Mouse (Mus musculus): Measurements from ENCODE around the gene Ttll7. TPM values are rescaled to one million over a fixed set of nuclear protein-coding genes. Genes with fewer than 3 reads are reported as not detected.

The Ttll7 gene
- polyA plus RNA-seq, 1 experiment from 2014 or later, result 1.6 TPM

DNA sequence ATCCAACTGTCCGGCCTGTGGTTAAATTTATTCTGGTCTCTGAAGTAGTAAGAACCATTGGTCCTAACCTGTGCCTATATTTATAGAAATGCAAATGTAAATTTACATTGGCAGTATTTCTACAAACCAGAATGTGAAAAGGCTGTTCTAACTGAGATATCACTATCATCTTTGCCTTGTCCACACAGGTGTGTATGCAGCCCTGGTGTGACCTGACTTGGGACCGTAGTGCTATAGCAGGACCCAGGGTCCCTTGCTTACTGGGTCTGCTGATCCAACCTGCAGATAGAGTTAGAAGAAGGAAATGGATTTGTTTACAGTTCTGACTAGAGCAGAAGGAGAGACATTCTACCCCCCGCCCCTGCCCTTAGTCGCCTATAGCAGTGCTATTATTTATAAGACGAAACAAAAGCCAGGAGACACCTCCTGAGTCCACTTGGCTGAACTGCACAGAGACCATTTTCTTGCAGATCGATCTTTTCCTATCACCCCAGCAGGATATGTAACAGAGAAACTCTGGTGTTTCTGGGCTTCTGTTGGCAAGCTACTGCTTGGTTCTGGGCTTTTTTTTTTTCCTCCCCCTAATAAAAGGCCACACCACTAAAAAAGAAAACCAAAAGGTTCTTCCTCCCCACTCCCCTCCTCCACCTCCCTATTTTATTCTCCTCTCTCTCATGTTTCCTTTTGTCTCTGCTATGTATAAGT, 75.3 kb downstream of the Ttll7 start:
- H3K4me3 ChIP-seq (replicated peaks), result no peak overlapping the region
- H3K27me3 ChIP-seq (replicated peaks), result no peaks in the 10 kb centered on the region
- ATAC-seq, result no peak
- no peaks in the 10 kb centered on the region for H3K9me3 ChIP-seq
- H3K4me2 ChIP-seq (replicated peaks), result no peak overlapping the region
- WGBS, result 74% methylated on average over 6 of the region's 6 CpGs
- H3K27ac ChIP-seq, result no peak overlapping the region
- no peaks in the 10 kb centered on the region for H3K4me1 ChIP-seq (replicated peaks)
- H3K9ac ChIP-seq, result no peak overlapping the region
- no peaks in the 10 kb centered on the region for H3K36me3 ChIP-seq

DNA sequence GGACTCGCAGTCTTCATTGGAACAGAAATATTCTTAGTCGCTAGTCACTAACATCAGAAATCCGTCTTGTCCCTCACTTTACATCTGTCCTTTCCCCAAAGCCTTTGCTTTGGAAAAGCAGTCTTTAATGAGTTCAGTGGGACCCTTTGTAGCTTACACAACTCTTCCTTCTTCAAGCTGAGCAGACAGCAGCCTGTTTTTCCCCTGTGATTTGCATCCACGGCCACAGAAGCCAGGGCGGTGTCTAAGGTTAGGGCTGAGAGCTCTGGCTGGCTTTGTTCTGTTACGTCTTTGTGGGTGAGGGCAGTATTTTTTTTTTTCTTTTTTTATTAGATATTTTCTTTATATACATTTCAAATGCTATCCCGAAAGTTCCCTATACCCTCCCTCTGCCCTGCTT, 76.0 kb downstream of the Ttll7 start:
- H3K4me1 ChIP-seq (replicated peaks), result no peaks in the 10 kb centered on the region
- WGBS, result 90% methylated on average over 7 of the region's 7 CpGs
- H3K4me3 ChIP-seq (replicated peaks), result no peak overlapping the region
- no peak overlapping the region for H3K4me2 ChIP-seq (replicated peaks)
- H3K9ac ChIP-seq, result no peak overlapping the region
- H3K27me3 ChIP-seq (replicated peaks), result no peaks in the 10 kb centered on the region
- H3K36me3 ChIP-seq, result no peaks in the 10 kb centered on the region
- ATAC-seq, result no peak
- H3K9me3 ChIP-seq, result no peaks in the 10 kb centered on the region
- H3K27ac ChIP-seq, result no peak overlapping the region

DNA sequence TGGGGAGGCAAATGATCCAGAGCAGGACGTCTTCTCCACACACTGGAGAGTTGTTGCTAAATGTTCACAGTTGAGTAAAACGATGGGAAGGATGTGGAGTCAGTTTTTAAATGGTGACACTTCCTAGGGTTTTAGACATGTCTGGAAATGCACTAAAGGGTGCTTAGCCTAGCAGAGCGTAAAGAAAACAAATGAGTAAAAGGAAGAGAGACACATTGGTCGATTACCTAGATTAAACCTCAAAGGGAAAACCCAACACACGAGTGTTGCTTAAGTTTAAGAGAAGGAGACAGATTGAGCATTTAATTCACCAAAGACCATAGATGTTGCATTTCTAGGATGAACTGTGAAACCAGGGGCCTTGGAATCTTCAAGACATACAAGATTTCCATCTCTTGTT, 76.8 kb downstream of the Ttll7 start:
- 83% methylated on average over 5 of the region's 5 CpGs for WGBS
- Histone ChIP-seq H3K27me3 (replicated peaks) (no peaks in the 10 kb centered on the region), H3K9me3 (no peaks in the 10 kb centered on the region), H3K4me1 (replicated peaks) (no peaks in the 10 kb centered on the region), H3K9ac (no peak overlapping the region), H3K4me2 (replicated peaks) (no peak overlapping the region), H3K27ac (no peak overlapping the region), H3K36me3 (no peaks in the 10 kb centered on the region), H3K4me3 (replicated peaks) (no peak overlapping the region)
- ATAC-seq, result no peak

DNA sequence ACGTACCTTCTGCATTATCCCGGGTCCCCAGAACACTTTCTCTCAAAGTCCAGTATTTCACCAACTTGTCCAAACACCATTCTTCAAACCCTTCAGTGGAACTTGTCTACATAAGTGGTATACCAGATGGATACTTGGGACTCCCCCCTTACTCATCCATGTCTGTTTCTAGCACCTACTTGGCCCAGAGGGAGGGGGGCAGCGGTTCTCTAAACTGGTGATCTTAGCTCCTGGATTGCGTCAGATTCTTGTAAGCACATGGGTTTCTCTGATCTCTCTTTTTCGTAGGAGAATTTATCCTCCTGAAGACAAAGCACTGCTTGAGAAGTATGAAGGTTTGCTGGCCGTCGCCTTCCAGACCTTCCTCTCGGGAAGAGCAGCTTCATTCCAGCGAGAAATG, 79.0 kb downstream of the Ttll7 start:
- Histone ChIP-seq H3K4me1 (replicated peaks) (no peaks in the 10 kb centered on the region), H3K36me3 (no peaks in the 10 kb centered on the region), H3K4me2 (replicated peaks) (no peak overlapping the region), H3K27me3 (replicated peaks) (no peaks in the 10 kb centered on the region), H3K4me3 (replicated peaks) (no peak overlapping the region), H3K9me3 (no peaks in the 10 kb centered on the region), H3K27ac (no peak overlapping the region), H3K9ac (no peak overlapping the region)
- 82% methylated on average over 9 of the region's 9 CpGs for WGBS
- ATAC-seq, result no peak

DNA sequence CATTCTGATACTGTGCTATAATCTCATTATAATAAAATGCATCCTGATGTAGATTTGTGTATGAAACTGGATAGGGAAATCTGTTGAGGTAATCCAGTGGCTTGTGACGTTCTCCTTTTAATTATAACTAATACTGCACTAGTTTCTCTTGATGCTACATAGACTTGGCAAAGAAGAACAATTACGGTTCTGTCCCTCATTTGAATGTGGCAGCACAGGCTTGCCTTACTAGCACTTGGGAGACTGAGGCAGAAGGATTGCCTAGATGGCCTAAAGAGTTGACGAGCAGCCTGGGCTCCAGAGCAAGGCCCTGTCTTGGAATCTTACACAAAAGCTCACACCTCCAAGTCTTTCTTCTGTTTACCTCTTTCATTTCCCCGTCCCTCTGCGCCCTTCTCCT, 80.3 kb downstream of the Ttll7 start:
- H3K36me3 ChIP-seq, result no peaks in the 10 kb centered on the region
- no peak overlapping the region for H3K27ac ChIP-seq
- no peak overlapping the region for H3K4me3 ChIP-seq (replicated peaks)
- no peak overlapping the region for H3K4me2 ChIP-seq (replicated peaks)
- no peaks in the 10 kb centered on the region for H3K27me3 ChIP-seq (replicated peaks)
- no peak for ATAC-seq
- H3K9me3 ChIP-seq, result no peaks in the 10 kb centered on the region
- H3K4me1 ChIP-seq (replicated peaks), result no peaks in the 10 kb centered on the region
- H3K9ac ChIP-seq, result no peak overlapping the region
- WGBS, result 67% methylated on average over 5 of the region's 5 CpGs

DNA sequence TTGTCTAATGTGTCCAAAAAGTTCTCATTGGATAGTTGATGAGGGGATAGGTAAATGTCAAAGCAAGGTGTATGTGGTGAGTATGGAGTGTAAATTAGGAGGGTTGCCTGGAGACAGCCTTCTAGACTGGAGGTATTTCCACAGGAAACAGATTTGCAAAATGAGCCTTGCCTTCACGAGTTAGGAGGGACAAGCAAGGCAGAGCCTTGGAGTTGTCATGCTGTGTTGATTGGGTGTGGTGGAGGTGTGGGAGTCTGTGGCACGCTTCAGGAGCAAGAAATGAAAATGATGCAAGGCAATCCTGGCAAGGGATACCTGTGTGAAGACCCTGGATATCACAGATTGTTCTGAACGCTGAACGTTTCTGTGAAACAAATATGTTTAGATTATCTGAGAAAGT, 84.7 kb downstream of the Ttll7 start:
- Histone ChIP-seq H3K9ac (no peak overlapping the region), H3K36me3 (no peaks in the 10 kb centered on the region), H3K4me3 (replicated peaks) (no peak overlapping the region), H3K4me1 (replicated peaks) (no peaks in the 10 kb centered on the region), H3K27ac (no peak overlapping the region), H3K9me3 (no peaks in the 10 kb centered on the region), H3K4me2 (replicated peaks) (no peak overlapping the region), H3K27me3 (replicated peaks) (no peaks in the 10 kb centered on the region)
- 67% methylated on average over 4 of the region's 4 CpGs for WGBS
- no peak for ATAC-seq

DNA sequence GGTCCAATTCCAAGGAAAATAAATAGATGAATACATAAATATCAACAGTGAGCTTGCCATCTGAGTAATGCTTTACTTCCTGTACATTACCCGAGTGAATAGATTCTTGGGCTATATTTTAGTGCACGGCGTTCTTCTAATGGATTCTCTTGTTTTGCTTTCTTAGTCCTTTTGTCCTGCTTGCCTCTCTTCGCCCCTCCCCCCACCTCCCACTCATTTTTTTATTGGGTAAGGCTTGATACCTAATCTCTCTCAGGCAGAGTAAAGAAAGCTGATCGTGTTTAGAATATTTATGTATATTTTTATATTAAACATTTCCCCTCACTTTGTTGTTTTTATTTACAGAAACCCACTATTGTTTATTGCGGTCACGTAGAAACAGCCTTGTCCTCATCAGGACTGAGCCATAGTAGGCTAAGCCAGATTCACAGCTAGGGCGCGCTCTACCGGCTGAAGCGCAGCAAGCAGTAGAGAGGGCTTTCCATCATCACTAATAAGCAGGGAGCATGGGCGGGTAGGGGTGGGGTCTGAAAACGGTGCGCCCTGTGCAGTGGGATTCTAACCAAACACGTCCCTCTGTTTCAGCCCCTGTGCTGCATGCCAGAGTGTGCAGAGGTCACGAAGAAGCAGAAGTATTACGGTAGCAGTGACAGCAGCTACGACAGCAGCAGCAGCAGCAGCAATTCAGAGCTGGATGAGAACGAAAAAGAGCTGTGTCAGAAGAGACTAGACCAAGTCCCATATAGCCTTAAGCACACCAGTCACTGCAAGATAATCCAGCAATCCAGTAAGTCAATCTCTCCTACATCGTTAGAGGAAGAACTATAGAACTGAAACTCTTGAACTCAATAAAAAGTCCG, 87.5 kb downstream of the Ttll7 start:
- Histone ChIP-seq H3K4me3 (replicated peaks) (no peak overlapping the region), H3K4me2 (replicated peaks) (no peak overlapping the region; the same call in 1 of the 2 replicates), H3K9ac (no peak overlapping the region), H3K27ac (no peak overlapping the region), H3K36me3 (no peaks in the 10 kb centered on the region), H3K27me3 (replicated peaks) (no peaks in the 10 kb centered on the region), H3K9me3 (no peaks in the 10 kb centered on the region), H3K4me1 (replicated peaks) (no peaks in the 10 kb centered on the region)
- ATAC-seq, result peak; percentile 65; the same call in 1 of the 2 replicates
- 26% methylated on average over 21 of the region's 21 CpGs for WGBS

DNA sequence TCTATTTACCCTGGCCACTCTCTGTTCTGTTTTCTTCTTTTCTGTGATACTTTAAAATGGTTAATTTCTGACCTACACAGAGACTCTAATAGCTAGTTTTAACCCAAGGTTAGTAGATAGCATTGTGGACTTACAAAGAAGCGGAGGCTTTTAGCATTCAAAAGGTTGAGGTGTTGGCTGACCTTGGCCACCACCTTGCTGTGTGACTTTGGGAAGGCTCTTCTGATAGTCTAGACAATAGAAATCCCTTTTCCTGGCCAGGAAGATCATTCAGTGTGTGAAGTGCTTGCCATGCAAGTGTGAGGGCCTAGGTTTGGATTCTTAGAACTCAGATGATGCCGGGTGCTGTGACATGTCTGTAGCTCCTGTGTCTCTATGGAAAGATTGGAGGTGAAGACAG, 90.9 kb downstream of the Ttll7 start:
- Histone ChIP-seq H3K27ac (no peak overlapping the region), H3K27me3 (replicated peaks) (no peaks in the 10 kb centered on the region), H3K36me3 (no peaks in the 10 kb centered on the region), H3K9me3 (no peaks in the 10 kb centered on the region), H3K4me1 (replicated peaks) (no peaks in the 10 kb centered on the region), H3K4me3 (replicated peaks) (no peak overlapping the region), H3K9ac (no peak overlapping the region), H3K4me2 (replicated peaks) (no peak overlapping the region)
- 94% methylated on average over 2 of the region's 2 CpGs for WGBS
- no peak for ATAC-seq

DNA sequence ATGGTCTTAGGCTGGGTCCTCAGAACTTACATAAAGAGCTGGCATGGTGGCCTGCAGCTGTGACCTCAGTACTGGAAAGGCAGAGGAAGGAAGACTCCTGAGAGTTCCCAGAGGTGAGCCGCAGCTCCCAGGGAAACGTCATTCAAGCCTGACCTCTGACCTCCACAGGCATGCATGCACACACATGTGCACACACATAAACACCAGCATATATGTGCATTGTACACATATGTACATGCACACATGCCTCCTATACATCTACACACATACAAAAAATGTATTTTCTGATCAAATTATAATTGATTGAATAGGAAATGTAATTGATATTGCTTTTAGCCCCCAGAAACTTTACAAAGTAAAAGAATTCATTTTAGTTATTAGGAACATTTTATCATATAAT, 93.2 kb downstream of the Ttll7 start:
- Histone ChIP-seq H3K4me3 (replicated peaks) (no peak overlapping the region), H3K27ac (no peak overlapping the region), H3K9ac (no peak overlapping the region), H3K9me3 (no peaks in the 10 kb centered on the region), H3K36me3 (no peaks in the 10 kb centered on the region), H3K4me2 (replicated peaks) (no peak overlapping the region), H3K4me1 (replicated peaks) (no peaks in the 10 kb centered on the region), H3K27me3 (replicated peaks) (no peaks in the 10 kb centered on the region)
- ATAC-seq, result no peak
- 33% methylated on average over 2 of the region's 2 CpGs for WGBS

DNA sequence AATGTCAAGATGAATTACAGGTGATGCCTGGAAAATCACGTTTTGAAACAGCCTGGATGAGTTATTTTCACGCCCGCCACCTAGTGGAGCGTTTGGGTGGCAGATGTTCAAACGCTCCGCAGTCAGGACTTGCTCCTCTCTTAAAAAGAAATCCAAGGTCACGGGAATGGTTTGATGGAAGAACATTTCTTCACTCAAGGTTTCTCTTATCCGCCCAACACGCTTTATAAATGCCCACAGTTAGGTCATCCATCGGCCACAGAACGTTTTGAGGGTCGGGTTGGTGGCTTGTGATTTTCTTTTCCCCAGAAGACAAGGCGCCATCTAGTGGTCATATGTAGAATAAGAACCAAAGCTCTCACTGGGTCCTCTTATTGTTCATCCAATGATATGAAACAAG, 93.7 kb downstream of the Ttll7 start:
- no peak overlapping the region for H3K27ac ChIP-seq
- ATAC-seq, result peak; percentile 81
- peak overlapping the region; percentile 40 for H3K4me3 ChIP-seq (replicated peaks)
- peak overlapping the region; percentile 41; the same call in 1 of the 2 replicates for H3K9ac ChIP-seq
- no peaks in the 10 kb centered on the region for H3K36me3 ChIP-seq
- H3K27me3 ChIP-seq (replicated peaks), result no peaks in the 10 kb centered on the region
- H3K4me2 ChIP-seq (replicated peaks), result peak overlapping the region; percentile 76
- under 1% methylated on average over 13 of the region's 13 CpGs for WGBS
- no peaks in the 10 kb centered on the region for H3K4me1 ChIP-seq (replicated peaks)
- no peaks in the 10 kb centered on the region for H3K9me3 ChIP-seq

DNA sequence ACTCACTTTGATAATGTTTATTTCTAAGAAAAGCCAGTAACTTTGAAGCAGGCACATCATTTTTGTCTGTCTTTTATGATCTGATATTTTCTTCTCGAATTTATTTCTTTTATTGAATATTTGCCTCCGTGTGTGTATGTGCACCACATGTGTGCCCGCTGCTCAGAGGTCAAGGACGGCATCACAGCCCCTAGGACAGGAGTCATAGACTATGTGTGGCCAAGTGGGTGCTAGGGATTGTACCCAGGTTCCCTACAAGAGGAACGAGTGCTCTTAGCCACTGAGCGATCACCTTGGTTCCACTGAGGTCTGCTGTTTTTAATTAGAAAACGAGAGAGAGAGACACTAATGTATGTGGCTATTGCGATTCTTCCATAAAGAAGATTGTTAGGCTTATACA, 94.5 kb downstream of the Ttll7 start:
- Histone ChIP-seq H3K27me3 (replicated peaks) (no peaks in the 10 kb centered on the region), H3K9ac (no peak overlapping the region), H3K9me3 (no peaks in the 10 kb centered on the region), H3K4me2 (replicated peaks) (no peak overlapping the region), H3K4me3 (replicated peaks) (no peak overlapping the region), H3K27ac (no peak overlapping the region), H3K4me1 (replicated peaks) (no peaks in the 10 kb centered on the region), H3K36me3 (no peaks in the 10 kb centered on the region)
- no peak for ATAC-seq
- 80% methylated on average over 8 of the region's 8 CpGs for WGBS

DNA sequence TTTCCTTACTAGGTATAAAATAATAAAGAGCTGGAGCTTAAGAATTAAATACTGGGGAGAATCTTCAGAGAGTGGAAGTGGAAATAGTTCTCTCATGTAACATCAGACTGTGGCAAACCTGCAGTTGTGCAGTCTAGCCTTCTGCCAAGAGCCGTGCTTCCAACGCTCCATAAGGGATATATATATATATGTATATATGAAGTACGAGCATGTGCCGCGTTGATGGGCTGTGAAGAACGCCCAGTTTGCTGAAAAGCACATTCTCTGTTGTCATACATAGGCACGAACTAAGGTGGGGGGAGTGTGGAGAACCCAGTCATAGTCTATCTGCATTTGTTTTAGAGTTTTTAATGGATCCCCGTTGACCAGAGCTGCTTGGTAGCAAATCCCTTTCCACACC, 104.6 kb downstream of the Ttll7 start:
- Histone ChIP-seq H3K4me2 (replicated peaks) (no peak overlapping the region), H3K27me3 (replicated peaks) (no peaks in the 10 kb centered on the region), H3K9me3 (no peaks in the 10 kb centered on the region), H3K4me1 (replicated peaks) (no peaks in the 10 kb centered on the region), H3K9ac (no peak overlapping the region), H3K27ac (no peak overlapping the region), H3K36me3 (no peaks in the 10 kb centered on the region), H3K4me3 (replicated peaks) (no peak overlapping the region)
- ATAC-seq, result no peak
- 90% methylated on average over 8 of the region's 8 CpGs for WGBS

DNA sequence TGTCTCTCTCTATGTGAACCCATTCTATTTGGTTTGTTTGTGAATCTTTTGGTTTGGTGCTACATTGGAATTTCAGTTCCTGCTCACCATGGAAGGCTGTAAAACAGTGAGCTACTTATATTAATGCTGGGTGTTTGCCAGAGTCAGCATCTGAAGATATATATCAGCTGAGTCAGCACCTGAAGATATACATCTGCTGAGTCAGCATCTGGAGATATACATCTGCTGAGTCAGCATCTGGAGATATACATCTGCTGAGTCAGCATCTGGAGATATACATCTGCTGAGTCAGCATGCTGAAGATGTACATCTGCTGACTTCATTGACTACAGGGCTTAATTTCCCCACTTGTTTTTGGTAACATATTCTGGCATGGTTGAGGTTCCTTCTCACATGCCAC, 110.7 kb downstream of the Ttll7 start:
- Histone ChIP-seq H3K36me3 (no peaks in the 10 kb centered on the region), H3K4me3 (replicated peaks) (no peak overlapping the region), H3K27ac (no peak overlapping the region), H3K27me3 (replicated peaks) (no peaks in the 10 kb centered on the region), H3K4me2 (replicated peaks) (no peak overlapping the region), H3K4me1 (replicated peaks) (no peaks in the 10 kb centered on the region), H3K9ac (no peak overlapping the region), H3K9me3 (no peaks in the 10 kb centered on the region)
- ATAC-seq, result no peak
